Mouse (Mus musculus) CH12.LX (cell line): ENCODE measurements at regions not wholly inside any gene's neighbourhood (a gene's known extent, or its start where the extent isn't known, plus 50 kb on each side); places are given as distances from the start of the nearest gene placed in this dataset.

Experiments used
- CHD2 ChIP-seq: IDR thresholded peaks from 2 replicates; pipeline ENCODE4 v1.6.1; 2011; ENCODE audit warnings: low read length, improper control_type of control experiment
- CTCF ChIP-seq, 2 experiments: IDR thresholded peaks in 1 of 2; conservative IDR thresholded peaks in 1 of 2; 2 replicates each; pipeline ENCODE4 v1.5.1; 2011 to 2012; ENCODE audit warnings: low read depth in 2 of 2, low read length in 2 of 2, improper control_type of control experiment in 1 of 2, inconsistent platforms in 1 of 2, mild to moderate bottlenecking in 1 of 2, moderate library complexity in 1 of 2

DNA sequence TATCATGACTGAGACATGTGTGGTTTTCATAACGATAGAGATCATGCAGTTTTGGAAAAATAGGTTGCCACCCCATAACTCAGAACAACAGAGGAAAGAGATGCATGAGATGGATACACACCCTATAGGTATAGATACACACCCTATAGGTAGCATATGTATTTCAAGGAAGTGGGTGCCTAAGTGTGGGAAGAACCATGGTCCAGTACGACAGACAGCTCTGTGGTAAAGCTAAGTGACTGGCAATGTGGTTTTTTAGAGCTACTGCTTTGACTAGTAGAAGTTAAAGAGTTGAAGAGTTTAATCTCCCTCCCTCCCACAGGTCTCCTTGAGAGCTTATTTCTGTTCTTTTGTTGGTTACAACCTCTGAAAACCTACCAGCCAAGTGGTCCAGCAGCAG lies 60.2 kb upstream of the Clint1 start:
- TF ChIP-seq CHD2, result no peak
- TF ChIP-seq CTCF (conservative IDR thresholded peaks at IDR 0.05 in 1 of 2, IDR thresholded peaks at IDR 0.05 in 1 of 2; ENCODE audit: low read depth in 2 of 2, low read length in 2 of 2), result no peak
